Mouse (Mus musculus) ES-Bruce4 (cell line): ENCODE results near the gene Zc3h12d.

ENCODE experiments used
- CTCF ChIP-seq: IDR thresholded peaks from one replicate; pipeline ENCODE4 v1.8.1; 2011; ENCODE audit warnings: low read depth, low read length
- EP300 ChIP-seq: IDR thresholded peaks from 2 replicates; pipeline ENCODE4 v1.6.1; 2011; ENCODE audit warnings: low read depth, low read length; ENCODE audit not compliant: insufficient read depth
- POLR2A ChIP-seq: IDR thresholded peaks from one replicate; pipeline ENCODE4 v1.8.1; 2011; ENCODE audit warnings: low read length; ENCODE audit not compliant: insufficient read depth

- TF ChIP-seq POLR2A (no peak), CTCF (no peak), EP300 (no peak)
Measured at GRCm38 (mm10) chr10:7819156-7819555, 13.1 kb upstream of the Zc3h12d start.
